Mouse (Mus musculus) limb, embryonic 15.5 days (tissue): Measurements from ENCODE around the gene Homer3. TPM values are rescaled to one million over a fixed set of nuclear protein-coding genes. Genes with fewer than 3 reads are reported as not detected.

Experiments
- ATAC-seq: fragments of 200-750 bp; cut with Nextera tagmentation; 2 replicates; pipeline ENCODE4 v1.8.0; 2017; ENCODE audit warnings: low read depth, moderate TSS enrichment; ENCODE audit not compliant: insufficient number of reproducible peaks, low FRiP score, low TSS enrichment
- H3K27ac ChIP-seq: fragments of 300-500 bp; sonication (generic); 2 replicates; pipeline ENCODE4 v1.5.1; 2015; ENCODE audit warnings: moderate library complexity, mild to moderate bottlenecking, inconsistent platforms
- H3K27me3 ChIP-seq: fragments of 300-500 bp; sonication (generic); 2 replicates; pipeline ENCODE4 v1.6.1; 2015; ENCODE audit warnings: inconsistent platforms
- H3K36me3 ChIP-seq: fragments of 300-500 bp; sonication (generic); 2 replicates; pipeline ENCODE4 v1.6.1; 2015; ENCODE audit warnings: inconsistent platforms
- H3K4me1 ChIP-seq: fragments of 300-500 bp; sonication (generic); 2 replicates; pipeline ENCODE4 v1.6.1; 2015; ENCODE audit warnings: inconsistent platforms
- H3K4me2 ChIP-seq: fragments of 300-500 bp; sonication (generic); 2 replicates; pipeline ENCODE4 v1.6.1; 2015; ENCODE audit warnings: mild to moderate bottlenecking, inconsistent platforms
- H3K4me3 ChIP-seq: fragments of 300-500 bp; sonication (generic); 2 replicates; pipeline ENCODE4 v1.5.1; 2015; ENCODE audit warnings: mild to moderate bottlenecking, inconsistent platforms
- H3K9ac ChIP-seq: fragments of 300-500 bp; sonication (generic); 2 replicates; pipeline ENCODE4 v1.6.1; 2015; ENCODE audit warnings: inconsistent platforms
- H3K9me3 ChIP-seq: fragments of 300-500 bp; sonication (generic); 2 replicates; pipeline ENCODE4 v1.6.1; 2016; ENCODE audit warnings: inconsistent platforms
- WGBS: fragments of 180-500 bp; shearing (Covaris S2); methylation state at CpG from one replicate; pipeline ENCODE4 v1.1.7; 2015; 5-methylcytosine and 5-hydroxymethylcytosine counted together
- polyA plus RNA-seq: library from polyadenylated mRNA; unstranded; fragments of >200 nt; fragmentation: Nextera tagmentation; extraction: Ambion mirVana; gene quantifications from 2 replicates; pipeline ENCODE4 v1.2.1, GENCODE M21; 2015

Homer3 gene
- 36.0 and 40.7 TPM in 2 replicates for polyA plus RNA-seq

DNA sequence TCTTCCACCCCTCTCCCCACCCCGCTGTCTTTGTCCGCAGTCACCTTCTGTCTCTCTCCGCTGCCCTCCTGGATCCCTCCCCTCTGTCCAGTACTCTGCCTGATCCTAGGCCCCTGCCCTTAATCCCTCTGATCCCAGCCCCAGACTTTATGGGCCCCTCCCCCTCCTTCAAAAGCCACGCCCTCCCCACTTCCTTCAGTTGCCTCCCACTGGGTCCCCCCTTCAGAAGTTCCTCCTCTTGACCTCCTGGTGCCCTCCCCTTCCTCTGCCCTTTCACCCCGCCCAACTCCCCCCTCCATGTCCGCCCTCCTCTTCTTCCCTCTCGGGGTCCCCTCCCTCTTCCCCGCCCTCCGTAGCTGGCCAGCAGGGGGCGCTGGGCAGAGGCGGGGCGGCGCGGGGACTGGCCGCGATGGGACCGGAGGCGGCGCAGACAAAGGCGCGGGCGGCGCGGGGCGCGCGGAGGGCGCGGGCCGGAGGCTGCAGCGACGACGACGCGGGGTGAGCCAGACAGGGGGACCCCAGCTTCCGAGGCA, at the start of gene Homer3:
TSS of gene Homer3 (plus strand) at position 225 of the 533 bp plus-strand sequence.
- peak; percentile 83 for ATAC-seq
- Histone ChIP-seq H3K4me3 (peak within 1 kb of the TSS; percentile 86), H3K4me2 (peak within 1 kb of the TSS; percentile 79), H3K27ac (peak within 1 kb of the TSS; percentile 87), H3K9me3 (no peaks in the 10 kb centered on the region), H3K4me1 (peaks cover 22% of the 10 kb centered on the region), H3K27me3 (no peaks in the 10 kb centered on the region), H3K36me3 (peaks cover 32% of the 10 kb centered on the region), H3K9ac (peak within 1 kb of the TSS; percentile 87)
- WGBS, result 3% methylated on average over 27 of the region's 36 CpGs

DNA sequence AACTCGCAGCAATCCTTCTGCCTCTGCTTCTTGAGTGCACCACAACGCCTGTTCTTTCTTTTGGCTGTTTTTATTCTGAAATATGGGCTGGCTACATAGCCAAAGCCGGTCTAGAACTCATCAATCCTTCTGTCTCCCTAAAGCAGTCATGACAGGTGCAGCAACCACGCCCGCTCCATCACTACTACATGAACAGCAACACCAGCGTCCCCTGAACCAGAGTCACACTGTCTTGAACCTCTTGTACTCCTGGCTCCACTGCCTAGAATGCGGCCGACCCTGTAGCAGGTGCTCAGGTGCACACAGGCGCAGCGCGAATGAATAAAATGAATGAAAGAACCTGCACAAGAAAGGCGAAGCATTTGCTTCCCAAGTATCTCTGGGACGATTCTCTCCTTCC, 49.0 kb upstream of the Homer3 start:
- Histone ChIP-seq H3K27me3 (no peaks in the 10 kb centered on the region), H3K9ac (peak overlapping the region; percentile 81; the same call in 1 of the 2 replicates), H3K9me3 (no peaks in the 10 kb centered on the region), H3K4me2 (peak overlapping the region; percentile 86), H3K4me1 (peaks cover 21% of the 10 kb centered on the region), H3K36me3 (peaks cover 52% of the 10 kb centered on the region), H3K4me3 (peak overlapping the region; percentile 93), H3K27ac (peak overlapping the region; percentile 97; the same call in 1 of the 2 replicates)
- ATAC-seq, result no peak
- WGBS, result 8% methylated on average over 13 of the region's 13 CpGs

DNA sequence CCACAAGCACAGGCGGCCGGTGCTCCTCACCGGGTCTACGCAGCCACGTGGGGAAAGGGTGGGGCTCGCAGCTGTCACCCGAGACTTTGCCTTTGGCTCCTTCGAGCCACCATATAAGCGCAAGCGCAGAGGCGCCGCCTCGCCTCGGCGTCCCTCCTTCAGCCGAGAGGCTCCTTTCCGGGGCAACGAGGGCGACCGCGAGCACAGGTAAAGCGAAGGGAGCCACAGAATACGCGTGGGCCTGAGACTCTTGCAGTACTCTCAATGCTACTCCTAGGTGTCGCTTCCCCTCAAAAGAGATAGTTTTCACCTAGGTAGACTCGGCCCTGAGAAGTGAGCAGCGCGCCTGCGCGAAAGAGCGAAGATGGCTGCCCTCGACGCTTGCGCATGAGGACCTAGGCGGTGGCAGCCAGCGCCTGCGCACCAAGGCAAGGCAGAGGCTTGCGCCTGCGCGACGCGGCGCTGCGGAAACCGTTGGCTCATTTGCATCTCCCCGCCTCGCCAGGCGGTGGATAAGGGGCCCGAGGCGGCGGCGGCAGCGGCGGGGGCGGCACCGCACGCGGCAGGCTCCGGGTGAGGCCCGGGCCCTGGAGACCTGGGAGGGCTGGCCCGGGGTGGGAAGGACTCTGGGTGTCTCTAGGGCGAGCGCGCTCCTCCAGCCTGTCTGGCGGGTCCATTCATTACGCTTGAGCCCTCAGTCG, 48.4 kb upstream of the Homer3 start, which contains the start of the genes Sugp2 and Armc6:
TSS of gene Sugp2 (plus strand) at position 147 of the 701 bp plus-strand sequence.
TSS of gene Armc6 (minus strand) at position 387 of the 701 bp plus-strand sequence.
- Histone ChIP-seq H3K4me2 (peak within 1 kb of the TSS; percentile 86), H3K4me3 (peak within 1 kb of the TSS; percentile 93), H3K27ac (peak within 1 kb of the TSS; percentile 97), H3K9ac (peak within 1 kb of the TSS; percentile 81), H3K4me1 (peaks cover 21% of the 10 kb centered on the region), H3K36me3 (peaks cover 52% of the 10 kb centered on the region), H3K27me3 (no peaks in the 10 kb centered on the region), H3K9me3 (no peaks in the 10 kb centered on the region)
- WGBS, result under 1% methylated on average over 66 of the region's 67 CpGs
- peak; percentile 96 for ATAC-seq

GRCm38 (mm10) chr8:70234781-70235128, 47.9 kb upstream of the Homer3 start:
- under 1% methylated on average over 15 of the region's 15 CpGs for WGBS
- Histone ChIP-seq H3K9me3 (no peaks in the 10 kb centered on the region), H3K27ac (peak overlapping the region; percentile 97), H3K4me2 (peak overlapping the region; percentile 86), H3K27me3 (no peaks in the 10 kb centered on the region), H3K4me3 (peak overlapping the region; percentile 93), H3K36me3 (peaks cover 50% of the 10 kb centered on the region), H3K4me1 (peaks cover 21% of the 10 kb centered on the region), H3K9ac (peak overlapping the region; percentile 81)
- peak; percentile 56 for ATAC-seq

GRCm38 (mm10) chr8:70237842-70238241, 44.8 kb upstream of the Homer3 start:
- no peak overlapping the region for H3K9ac ChIP-seq
- WGBS, result 91% methylated on average over 2 of the region's 2 CpGs
- H3K4me3 ChIP-seq, result no peak overlapping the region
- H3K4me2 ChIP-seq, result no peak overlapping the region
- peaks cover 63% of the 10 kb centered on the region for H3K36me3 ChIP-seq
- H3K27ac ChIP-seq, result no peak overlapping the region
- H3K9me3 ChIP-seq, result no peaks in the 10 kb centered on the region
- peaks cover 21% of the 10 kb centered on the region for H3K4me1 ChIP-seq
- H3K27me3 ChIP-seq, result no peaks in the 10 kb centered on the region
- no peak for ATAC-seq

DNA sequence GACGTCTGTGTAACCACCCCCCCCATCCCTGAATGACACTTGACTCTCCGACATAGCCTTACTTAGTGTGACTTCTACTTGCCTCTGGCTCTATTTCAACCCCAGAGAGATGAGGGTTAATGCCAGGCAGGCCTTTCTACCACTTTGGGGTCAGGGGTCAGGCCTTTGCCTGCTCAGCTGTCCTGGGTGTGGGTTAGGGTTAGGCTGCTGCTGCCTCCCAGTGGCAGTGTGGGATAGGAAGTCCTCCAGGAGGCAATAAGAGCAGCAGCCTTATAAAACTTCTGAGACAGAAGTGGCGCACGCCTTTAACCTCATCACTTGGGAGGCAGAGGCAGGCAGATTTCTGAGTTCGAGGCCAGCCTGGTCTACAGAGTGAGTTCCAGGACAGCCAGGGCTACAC, 42.0 kb upstream of the Homer3 start:
- no peak overlapping the region for H3K4me3 ChIP-seq
- peaks cover 8% of the 10 kb centered on the region for H3K4me1 ChIP-seq
- no peaks in the 10 kb centered on the region for H3K9me3 ChIP-seq
- H3K4me2 ChIP-seq, result no peak overlapping the region
- 86% methylated on average over 5 of the region's 5 CpGs for WGBS
- H3K27me3 ChIP-seq, result no peaks in the 10 kb centered on the region
- no peak overlapping the region for H3K27ac ChIP-seq
- H3K9ac ChIP-seq, result no peak overlapping the region
- H3K36me3 ChIP-seq, result peaks cover 85% of the 10 kb centered on the region
- ATAC-seq, result no peak

DNA sequence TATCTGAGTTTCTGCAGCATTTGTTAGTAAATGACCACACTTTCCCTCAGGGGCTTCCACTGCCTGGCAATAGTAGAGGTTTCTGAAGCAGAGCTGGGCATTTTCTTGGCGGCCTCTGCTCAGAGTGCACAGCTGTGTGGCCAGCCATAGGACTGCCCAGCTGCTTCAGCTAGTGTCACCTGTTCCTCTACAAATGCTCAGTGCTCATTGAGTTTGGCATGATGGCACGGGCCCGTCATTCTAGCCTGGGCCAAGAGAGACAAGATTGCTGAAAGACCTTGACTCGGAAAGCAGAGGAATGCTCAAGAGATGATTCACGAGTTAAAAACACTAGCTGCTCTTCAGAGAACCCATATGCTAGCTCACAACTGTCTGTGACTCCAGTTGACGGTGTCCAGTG, 36.0 kb upstream of the Homer3 start:
- Histone ChIP-seq H3K9me3 (no peaks in the 10 kb centered on the region), H3K4me1 (no peaks in the 10 kb centered on the region), H3K4me3 (no peak overlapping the region), H3K36me3 (peaks cover 89% of the 10 kb centered on the region), H3K9ac (no peak overlapping the region), H3K4me2 (no peak overlapping the region), H3K27me3 (no peaks in the 10 kb centered on the region), H3K27ac (no peak overlapping the region)
- no peak for ATAC-seq
- 88% methylated on average over 6 of the region's 6 CpGs for WGBS

DNA sequence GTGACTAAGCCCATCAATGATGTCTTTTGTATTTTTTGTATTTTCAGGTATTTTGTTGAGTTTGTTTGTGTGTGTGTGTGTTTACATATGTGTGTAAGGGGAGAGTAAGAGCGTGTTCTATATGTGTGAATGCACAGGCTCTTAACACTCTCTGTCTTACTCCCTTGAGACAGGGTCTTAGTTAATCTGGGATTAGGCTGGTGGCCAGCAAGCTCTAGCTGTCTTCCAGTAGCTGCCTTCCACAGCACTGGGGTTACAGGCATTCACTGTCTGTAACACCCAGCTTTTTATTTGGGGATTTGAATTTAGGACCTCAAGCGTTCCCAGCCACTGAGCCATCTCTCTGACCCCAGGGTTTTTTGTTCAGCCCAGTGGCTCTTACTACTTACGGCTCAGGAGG, 34.8 kb upstream of the Homer3 start:
- Histone ChIP-seq H3K27me3 (no peaks in the 10 kb centered on the region), H3K27ac (no peak overlapping the region), H3K4me3 (no peak overlapping the region), H3K9ac (no peak overlapping the region), H3K9me3 (no peaks in the 10 kb centered on the region), H3K36me3 (peaks cover 89% of the 10 kb centered on the region), H3K4me2 (no peak overlapping the region), H3K4me1 (no peaks in the 10 kb centered on the region)
- ATAC-seq, result no peak
- 90% methylated on average over 3 of the region's 3 CpGs for WGBS

DNA sequence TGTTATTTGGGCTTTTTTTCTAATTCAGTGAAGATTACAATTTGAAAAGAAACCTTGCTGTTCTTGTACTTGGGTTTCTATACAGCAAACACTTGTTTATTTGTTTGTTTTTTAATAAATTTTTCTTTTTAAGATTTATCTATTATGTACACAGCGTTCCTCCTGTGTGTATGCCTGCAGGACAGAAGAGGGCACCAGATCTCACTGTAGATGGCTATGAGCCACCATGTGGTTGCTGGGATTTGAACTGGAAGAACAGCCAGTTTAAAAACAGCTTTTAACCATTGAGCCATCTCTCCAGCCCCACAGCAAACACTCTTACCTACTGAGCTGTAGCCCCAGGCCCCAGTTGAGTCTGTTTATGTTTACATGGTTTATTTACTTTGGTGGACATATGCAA, 28.0 kb upstream of the Homer3 start:
- H3K9ac ChIP-seq, result no peak overlapping the region
- peaks cover 96% of the 10 kb centered on the region for H3K36me3 ChIP-seq
- H3K27me3 ChIP-seq, result no peaks in the 10 kb centered on the region
- no peak overlapping the region for H3K4me3 ChIP-seq
- no peak overlapping the region for H3K27ac ChIP-seq
- no peaks in the 10 kb centered on the region for H3K4me1 ChIP-seq
- no peak for ATAC-seq
- 88% methylated on average over 1 of the region's 1 CpGs for WGBS
- no peaks in the 10 kb centered on the region for H3K9me3 ChIP-seq
- no peak overlapping the region for H3K4me2 ChIP-seq

- Histone ChIP-seq H3K4me3 (no peak overlapping the region), H3K4me1 (no peaks in the 10 kb centered on the region), H3K9ac (no peak overlapping the region), H3K27me3 (no peaks in the 10 kb centered on the region), H3K9me3 (no peaks in the 10 kb centered on the region), H3K4me2 (no peak overlapping the region), H3K36me3 (peaks cover 97% of the 10 kb centered on the region), H3K27ac (no peak overlapping the region)
- WGBS, result 91% methylated on average over 3 of the region's 3 CpGs
- ATAC-seq, result no peak
Observed at GRCm38 (mm10) chr8:70257456-70257855, 25.2 kb upstream of the Homer3 start.

- no peaks in the 10 kb centered on the region for H3K27me3 ChIP-seq
- ATAC-seq, result no peak
- no peaks in the 10 kb centered on the region for H3K9me3 ChIP-seq
- H3K4me1 ChIP-seq, result no peaks in the 10 kb centered on the region
- H3K4me3 ChIP-seq, result no peak overlapping the region
- 90% methylated on average over 5 of the region's 5 CpGs for WGBS
- H3K4me2 ChIP-seq, result no peak overlapping the region
- peaks cover 97% of the 10 kb centered on the region for H3K36me3 ChIP-seq
- no peak overlapping the region for H3K9ac ChIP-seq
- no peak overlapping the region for H3K27ac ChIP-seq
Observed at GRCm38 (mm10) chr8:70258600-70258999, 24.0 kb upstream of the Homer3 start.

GRCm38 (mm10) chr8:70259043-70259442, 23.6 kb upstream of the Homer3 start:
- ATAC-seq, result no peak
- no peak overlapping the region for H3K4me2 ChIP-seq
- no peak overlapping the region for H3K4me3 ChIP-seq
- no peaks in the 10 kb centered on the region for H3K9me3 ChIP-seq
- 87% methylated on average over 2 of the region's 2 CpGs for WGBS
- H3K4me1 ChIP-seq, result no peaks in the 10 kb centered on the region
- H3K27ac ChIP-seq, result no peak overlapping the region
- no peak overlapping the region for H3K9ac ChIP-seq
- no peaks in the 10 kb centered on the region for H3K27me3 ChIP-seq
- peaks cover 97% of the 10 kb centered on the region for H3K36me3 ChIP-seq
